Mouse (Mus musculus): Measurements from ENCODE around the gene Rbm43. TPM values are rescaled to one million over a fixed set of nuclear protein-coding genes. Genes with fewer than 3 reads are reported as not detected.

The Rbm43 gene
- polyA plus RNA-seq, 1 experiment: 3.2 TPM

DNA sequence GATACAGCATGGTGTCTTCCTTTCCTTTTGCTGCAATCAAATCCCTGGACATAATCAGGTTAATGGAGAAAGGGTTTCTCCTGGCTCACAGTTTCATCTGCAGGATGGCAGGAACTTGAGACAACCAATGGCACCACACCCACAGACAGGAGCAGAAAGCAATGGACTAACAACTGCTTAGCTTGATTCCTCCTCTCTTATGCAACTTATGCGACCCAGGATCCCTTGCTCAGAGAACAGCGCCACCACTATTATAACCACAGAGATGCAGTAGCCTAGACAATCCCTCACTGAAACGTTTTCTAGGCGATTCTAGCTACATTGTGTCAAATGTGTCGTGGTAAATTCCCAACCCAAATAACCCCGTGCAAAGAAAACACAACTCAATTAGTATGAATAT, 2.0 kb upstream of the Rbm43 start:
- H3K36me3 ChIP-seq (ENCODE audit: control insufficient read depth, insufficient read depth): no peaks in the 10 kb centered on the region
- H3ac ChIP-seq (ENCODE audit: control insufficient read depth, insufficient read length): no peak overlapping the region
- no peaks in the 10 kb centered on the region for H3K27me3 ChIP-seq (ENCODE audit: control insufficient read depth, insufficient read depth, insufficient read length)
- no peak overlapping the region for H3K4me3 ChIP-seq
- no peak overlapping the region for H3K4me2 ChIP-seq (ENCODE audit: low read depth)
- TF ChIP-seq REST (IDR thresholded peaks at IDR 0.05; ENCODE audit: insufficient read depth, insufficient read length) (no peak), MYOG (IDR thresholded peaks at IDR 0.05; ENCODE audit: control insufficient read depth in 1 of 3, insufficient read depth in 1 of 3, insufficient read length in 2 of 3, low read depth in 2 of 3) (no peak), CEBPB (IDR thresholded peaks at IDR 0.05; ENCODE audit: insufficient read depth, poor library complexity, severe bottlenecking) (no peak), USF1 (IDR thresholded peaks at IDR 0.05; ENCODE audit: low read depth) (no peak), MAX (IDR thresholded peaks at IDR 0.05; ENCODE audit: low read depth) (no peak), TCF3 (IDR thresholded peaks at IDR 0.05; ENCODE audit: insufficient read length, low read depth) (no peak), POLR2A (IDR thresholded peaks at IDR 0.05; ENCODE audit: insufficient read length, low read depth) (no peak), MYOD1 (IDR thresholded peaks at IDR 0.05; ENCODE audit: control insufficient read depth in 1 of 3, insufficient read length in 2 of 3, low read depth in 2 of 3) (no peak), E2F4 (IDR thresholded peaks at IDR 0.05; ENCODE audit: insufficient read depth) (no peak), TCF12 (IDR thresholded peaks at IDR 0.05; ENCODE audit: insufficient read depth, poor library complexity, severe bottlenecking) (no peak)
- no peaks in the 10 kb centered on the region for H3K79me2 ChIP-seq (ENCODE audit: control insufficient read depth, insufficient read depth)

GRCm38 (mm10) chr2:51936585-51936984, 1.6 kb upstream of the Rbm43 start:
- Histone ChIP-seq H3K36me3 (ENCODE audit: control insufficient read depth, insufficient read depth) (no peaks in the 10 kb centered on the region), H3K27me3 (ENCODE audit: control insufficient read depth, insufficient read depth, insufficient read length) (no peaks in the 10 kb centered on the region), H3K79me2 (ENCODE audit: control insufficient read depth, insufficient read depth) (no peaks in the 10 kb centered on the region), H3K4me3 (no peak overlapping the region), H3K4me2 (ENCODE audit: low read depth) (no peak overlapping the region), H3ac (ENCODE audit: control insufficient read depth, insufficient read length) (no peak overlapping the region)
- TF ChIP-seq E2F4 (IDR thresholded peaks at IDR 0.05; ENCODE audit: insufficient read depth) (no peak), SRF (IDR thresholded peaks at IDR 0.05; ENCODE audit: control insufficient read depth, insufficient read length, low read depth) (no peak), MAX (IDR thresholded peaks at IDR 0.05; ENCODE audit: low read depth) (no peak), USF1 (IDR thresholded peaks at IDR 0.05; ENCODE audit: low read depth) (no peak), POLR2AphosphoS2 (IDR thresholded peaks at IDR 0.05; ENCODE audit: insufficient read length, low read depth) (no peak), POLR2A (IDR thresholded peaks at IDR 0.05; ENCODE audit: insufficient read length, low read depth) (no peak), TCF3 (IDR thresholded peaks at IDR 0.05; ENCODE audit: insufficient read length, low read depth) (no peak), MYOD1 (IDR thresholded peaks at IDR 0.05; ENCODE audit: control insufficient read depth in 1 of 3, insufficient read length in 2 of 3, low read depth in 2 of 3) (no peak), TCF12 (IDR thresholded peaks at IDR 0.05; ENCODE audit: insufficient read depth, poor library complexity, severe bottlenecking) (no peak), MYOG (IDR thresholded peaks at IDR 0.05; ENCODE audit: control insufficient read depth in 1 of 3, insufficient read depth in 1 of 3, insufficient read length in 2 of 3, low read depth in 2 of 3) (no peak), CEBPB (IDR thresholded peaks at IDR 0.05; ENCODE audit: insufficient read depth, poor library complexity, severe bottlenecking) (no peak), REST (IDR thresholded peaks at IDR 0.05; ENCODE audit: insufficient read depth, insufficient read length) (no peak)

- TF ChIP-seq TCF12 (IDR thresholded peaks at IDR 0.05; ENCODE audit: insufficient read depth, poor library complexity, severe bottlenecking) (no peak), MYOG (IDR thresholded peaks at IDR 0.05; ENCODE audit: control insufficient read depth in 1 of 3, insufficient read depth in 1 of 3, insufficient read length in 2 of 3, low read depth in 2 of 3) (no peak), POLR2A (IDR thresholded peaks at IDR 0.05; ENCODE audit: insufficient read length, low read depth) (no peak), CEBPB (IDR thresholded peaks at IDR 0.05; ENCODE audit: insufficient read depth, poor library complexity, severe bottlenecking) (no peak), TCF3 (IDR thresholded peaks at IDR 0.05; ENCODE audit: insufficient read length, low read depth) (no peak), MAX (IDR thresholded peaks at IDR 0.05; ENCODE audit: low read depth) (no peak), POLR2AphosphoS2 (IDR thresholded peaks at IDR 0.05; ENCODE audit: insufficient read length, low read depth) (no peak), MYOD1 (IDR thresholded peaks at IDR 0.05; ENCODE audit: control insufficient read depth in 1 of 3, insufficient read length in 2 of 3, low read depth in 2 of 3) (no peak), REST (IDR thresholded peaks at IDR 0.05; ENCODE audit: insufficient read depth, insufficient read length) (no peak), SRF (IDR thresholded peaks at IDR 0.05; ENCODE audit: control insufficient read depth, insufficient read length, low read depth) (no peak), USF1 (IDR thresholded peaks at IDR 0.05; ENCODE audit: low read depth) (no peak), E2F4 (IDR thresholded peaks at IDR 0.05; ENCODE audit: insufficient read depth) (no peak)
- no peaks in the 10 kb centered on the region for H3K27me3 ChIP-seq (ENCODE audit: control insufficient read depth, insufficient read depth, insufficient read length)
- no peak overlapping the region for H3K4me3 ChIP-seq
- H3ac ChIP-seq (ENCODE audit: control insufficient read depth, insufficient read length): no peak overlapping the region
- H3K4me2 ChIP-seq (ENCODE audit: low read depth): no peak overlapping the region
- no peaks in the 10 kb centered on the region for H3K36me3 ChIP-seq (ENCODE audit: control insufficient read depth, insufficient read depth)
- no peaks in the 10 kb centered on the region for H3K79me2 ChIP-seq (ENCODE audit: control insufficient read depth, insufficient read depth)
Measured at GRCm38 (mm10) chr2:51935921-51936320, 958 bp upstream of the Rbm43 start.

DNA sequence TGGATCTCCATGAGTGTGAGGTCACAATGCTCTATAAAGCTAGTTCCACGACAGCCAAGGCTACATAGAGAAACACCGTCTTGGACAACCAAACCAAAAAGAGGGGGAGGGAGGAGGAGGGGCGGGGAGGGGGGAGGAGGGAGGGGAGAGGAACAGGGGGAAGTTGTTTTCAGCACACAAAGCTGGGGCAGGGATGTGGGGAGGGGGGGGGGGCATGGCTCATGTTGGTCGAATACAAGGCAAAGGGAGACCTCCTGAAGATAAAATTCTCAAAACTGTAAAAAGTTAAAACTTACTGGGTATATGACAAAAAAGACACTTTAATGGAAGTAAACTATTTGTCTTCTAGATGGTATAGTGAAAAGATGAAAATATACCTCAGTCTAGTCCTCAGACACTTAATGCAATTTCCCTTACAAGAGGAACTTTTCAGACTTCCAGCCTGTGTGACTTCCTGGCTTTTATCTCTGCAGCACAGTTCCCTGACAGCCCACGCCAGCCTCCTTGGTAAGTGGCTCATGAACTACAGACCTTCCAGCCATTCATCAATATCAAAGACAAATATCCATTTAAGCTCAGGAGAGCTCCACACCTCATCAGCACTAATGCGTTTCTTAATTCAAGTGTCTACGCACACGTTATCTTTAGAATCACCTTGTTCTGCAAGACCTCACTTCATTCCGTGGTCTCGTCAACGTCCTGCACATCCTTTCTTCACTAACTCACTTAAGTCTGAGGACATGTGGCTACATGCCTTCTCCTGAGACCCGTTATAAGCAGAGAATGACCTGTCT, 1.4 kb downstream of the Rbm43 start:
- TF ChIP-seq REST (IDR thresholded peaks at IDR 0.05; ENCODE audit: insufficient read depth, insufficient read length) (no peak), TCF3 (IDR thresholded peaks at IDR 0.05; ENCODE audit: insufficient read length, low read depth) (no peak), MYOG (IDR thresholded peaks at IDR 0.05; ENCODE audit: control insufficient read depth in 1 of 3, insufficient read depth in 1 of 3, insufficient read length in 2 of 3, low read depth in 2 of 3) (no peak), MYOD1 (IDR thresholded peaks at IDR 0.05; ENCODE audit: control insufficient read depth in 1 of 3, insufficient read length in 2 of 3, low read depth in 2 of 3) (no peak), TCF12 (IDR thresholded peaks at IDR 0.05; ENCODE audit: insufficient read depth, poor library complexity, severe bottlenecking) (no peak), MAX (IDR thresholded peaks at IDR 0.05; ENCODE audit: low read depth) (no peak), E2F4 (IDR thresholded peaks at IDR 0.05; ENCODE audit: insufficient read depth) (no peak), POLR2A (IDR thresholded peaks at IDR 0.05; ENCODE audit: insufficient read length, low read depth) (no peak), CEBPB (IDR thresholded peaks at IDR 0.05; ENCODE audit: insufficient read depth, poor library complexity, severe bottlenecking) (no peak), POLR2AphosphoS2 (IDR thresholded peaks at IDR 0.05; ENCODE audit: insufficient read length, low read depth) (no peak), SRF (IDR thresholded peaks at IDR 0.05; ENCODE audit: control insufficient read depth, insufficient read length, low read depth) (no peak), USF1 (IDR thresholded peaks at IDR 0.05; ENCODE audit: low read depth) (no peak)
- Histone ChIP-seq H3K4me2 (ENCODE audit: low read depth) (peak overlapping the region; percentile 92), H3K4me3 (peak overlapping the region; percentile 50), H3K36me3 (ENCODE audit: control insufficient read depth, insufficient read depth) (no peaks in the 10 kb centered on the region), H3ac (ENCODE audit: control insufficient read depth, insufficient read length) (no peak overlapping the region), H3K79me2 (ENCODE audit: control insufficient read depth, insufficient read depth) (no peaks in the 10 kb centered on the region), H3K27me3 (ENCODE audit: control insufficient read depth, insufficient read depth, insufficient read length) (no peaks in the 10 kb centered on the region)
